Mouse (Mus musculus): ENCODE results near the gene Pou3f4.

DNA sequence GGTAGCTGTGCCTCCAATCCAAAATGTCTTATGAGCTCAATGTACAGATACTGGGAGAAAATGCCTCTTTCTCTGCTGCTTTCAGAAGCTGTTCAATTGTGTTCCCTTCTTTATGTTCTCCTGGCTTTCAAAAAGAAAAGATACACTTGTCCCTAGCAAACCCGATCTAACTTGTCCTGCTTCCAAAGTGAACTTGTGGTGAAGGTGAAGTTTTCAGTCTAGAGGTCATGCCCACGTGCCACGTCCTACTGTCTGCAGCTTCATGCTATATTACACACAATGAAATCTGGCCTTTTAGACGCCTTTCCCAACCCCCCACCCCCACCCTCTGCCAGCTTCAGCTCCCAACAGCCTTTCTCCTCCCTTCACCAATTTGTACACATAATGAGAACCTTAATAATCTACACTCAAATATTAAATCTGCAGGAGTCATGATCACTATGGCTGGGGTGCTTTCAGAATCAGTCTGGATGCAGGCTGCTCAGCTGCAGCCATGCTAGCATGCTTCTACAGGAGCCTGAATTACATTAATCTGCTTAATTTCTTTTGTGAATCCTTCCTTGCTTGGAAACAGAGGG, 4.0 kb upstream of the Pou3f4 start:
- TF ChIP-seq CHD2 (IDR thresholded peaks at IDR 0.05; ENCODE audit: low read length) (no peak), POLR2AphosphoS5 (IDR thresholded peaks at IDR 0.05; ENCODE audit: borderline replicate concordance, low read depth, low read length) (no peak), CTCF (IDR thresholded peaks at IDR 0.05 in 2 of 3, conservative IDR thresholded peaks at IDR 0.05 in 1 of 3; ENCODE audit: control insufficient read depth in 1 of 3, insufficient read depth in 1 of 3, low read depth in 2 of 3, low read length in 3 of 3, poor library complexity in 1 of 3, severe bottlenecking in 1 of 3) (no peak), EP300 (IDR thresholded peaks at IDR 0.05; ENCODE audit: low read depth in 1 of 2, low read length in 2 of 2) (no peak), JUND (IDR thresholded peaks at IDR 0.05; ENCODE audit: low read depth, low read length) (no peak), E2F4 (IDR thresholded peaks at IDR 0.05; ENCODE audit: borderline replicate concordance, low read depth, low read length) (no peak), POLR2A (IDR thresholded peaks at IDR 0.05; ENCODE audit: control insufficient read depth in 1 of 2, insufficient read depth in 1 of 2, low read depth in 1 of 2, low read length in 2 of 2, poor library complexity in 1 of 2) (no peak), RCOR1 (IDR thresholded peaks at IDR 0.05; ENCODE audit: low read depth, low read length) (no peak), KAT2A (conservative IDR thresholded peaks at IDR 0.05; ENCODE audit: low read depth, low read length) (no peak), ELF1 (IDR thresholded peaks at IDR 0.05; ENCODE audit: low read depth, low read length) (no peak), MAFK (IDR thresholded peaks at IDR 0.05; ENCODE audit: borderline replicate concordance, low read depth, low read length) (no peak), USF2 (IDR thresholded peaks at IDR 0.05; ENCODE audit: borderline replicate concordance in 1 of 2, insufficient read depth in 1 of 2, low read depth in 1 of 2, low read length in 2 of 2) (no peak), ZC3H11A (IDR thresholded peaks at IDR 0.05; ENCODE audit: low read depth, low read length) (no peak), NRF1 (IDR thresholded peaks at IDR 0.05; ENCODE audit: insufficient read depth, low read depth, low read length, poor library complexity, severe bottlenecking) (no peak)

Measured in MEL (cell line).